Mouse (Mus musculus) liver, postnatal 0 days (tissue): Measurements from ENCODE around the gene Tescl.

Experiments used
- CTCF ChIP-seq: sonication (generic); IDR thresholded peaks from 2 replicates; pipeline ENCODE4 v1.5.1; 2016; ENCODE audit warnings: antibody characterized with exemption, low read depth
- EP300 ChIP-seq: IDR thresholded peaks from 2 replicates; pipeline ENCODE4 v1.6.1; 2016; ENCODE audit warnings: antibody characterized with exemption, low read depth, mild to moderate bottlenecking

GRCm38 (mm10) chr7:24286090-24286489 is 47.6 kb downstream of the Tescl start:
- TF ChIP-seq CTCF (peak; percentile 51), EP300 (no peak)
